Mouse (Mus musculus) induced T-regulatory cell, adult 2 months (primary cell): ENCODE data around the gene Slc29a2.

Experiments used
- DNase-seq: peaks from one replicate; pipeline ENCODE4 v3.0.0-alpha.2; 2012; ENCODE audit warnings: low read depth

The Slc29a2 gene

DNA sequence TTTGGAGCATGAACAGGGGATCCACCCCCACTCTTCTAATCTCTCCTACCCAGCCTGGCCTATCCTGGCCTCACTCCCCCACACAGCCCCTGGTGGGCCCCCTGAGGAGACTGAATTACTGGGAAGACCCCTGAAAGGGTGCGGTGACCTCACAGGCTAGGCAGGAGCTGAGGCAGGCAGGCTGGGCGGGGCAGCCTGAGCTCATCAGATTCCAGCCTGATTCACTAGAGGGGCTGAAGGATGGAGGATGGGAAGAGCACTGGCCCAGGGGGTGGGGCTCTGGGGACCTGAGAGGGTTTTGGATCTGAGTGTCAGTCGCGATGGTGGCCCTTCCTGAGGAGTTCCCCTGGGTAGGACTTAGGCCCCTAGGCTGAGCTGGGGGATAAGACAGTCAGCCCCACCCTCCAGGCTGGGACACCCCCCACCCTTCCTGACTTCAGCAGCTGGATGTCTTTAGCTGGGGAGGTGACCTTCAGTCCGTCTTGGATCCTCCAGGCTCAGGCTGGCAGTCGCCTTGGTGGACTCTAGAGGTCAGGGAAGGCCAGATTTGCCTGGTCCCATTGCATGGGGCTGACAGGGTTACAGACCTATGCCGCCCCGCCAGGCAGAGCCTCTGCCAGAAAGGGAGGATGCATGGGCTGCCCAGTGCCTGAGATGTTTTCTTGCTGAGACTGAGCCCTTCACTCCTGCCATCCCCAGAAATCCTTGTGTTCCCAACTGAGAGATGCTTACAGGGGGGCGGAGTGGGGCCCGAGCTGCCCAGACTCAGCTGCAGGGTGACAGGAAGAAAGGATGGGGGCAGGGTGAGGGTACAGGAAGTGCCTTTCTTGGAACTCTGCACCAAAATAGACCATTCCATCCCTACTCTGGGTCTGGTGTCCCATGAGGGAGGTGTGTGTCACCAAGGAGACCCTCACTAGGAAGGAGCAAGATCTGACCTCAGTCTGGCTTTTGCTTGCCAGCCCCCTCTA is 35.4 kb downstream of the Slc29a2 start:
- DNase-seq: no peak

DNA sequence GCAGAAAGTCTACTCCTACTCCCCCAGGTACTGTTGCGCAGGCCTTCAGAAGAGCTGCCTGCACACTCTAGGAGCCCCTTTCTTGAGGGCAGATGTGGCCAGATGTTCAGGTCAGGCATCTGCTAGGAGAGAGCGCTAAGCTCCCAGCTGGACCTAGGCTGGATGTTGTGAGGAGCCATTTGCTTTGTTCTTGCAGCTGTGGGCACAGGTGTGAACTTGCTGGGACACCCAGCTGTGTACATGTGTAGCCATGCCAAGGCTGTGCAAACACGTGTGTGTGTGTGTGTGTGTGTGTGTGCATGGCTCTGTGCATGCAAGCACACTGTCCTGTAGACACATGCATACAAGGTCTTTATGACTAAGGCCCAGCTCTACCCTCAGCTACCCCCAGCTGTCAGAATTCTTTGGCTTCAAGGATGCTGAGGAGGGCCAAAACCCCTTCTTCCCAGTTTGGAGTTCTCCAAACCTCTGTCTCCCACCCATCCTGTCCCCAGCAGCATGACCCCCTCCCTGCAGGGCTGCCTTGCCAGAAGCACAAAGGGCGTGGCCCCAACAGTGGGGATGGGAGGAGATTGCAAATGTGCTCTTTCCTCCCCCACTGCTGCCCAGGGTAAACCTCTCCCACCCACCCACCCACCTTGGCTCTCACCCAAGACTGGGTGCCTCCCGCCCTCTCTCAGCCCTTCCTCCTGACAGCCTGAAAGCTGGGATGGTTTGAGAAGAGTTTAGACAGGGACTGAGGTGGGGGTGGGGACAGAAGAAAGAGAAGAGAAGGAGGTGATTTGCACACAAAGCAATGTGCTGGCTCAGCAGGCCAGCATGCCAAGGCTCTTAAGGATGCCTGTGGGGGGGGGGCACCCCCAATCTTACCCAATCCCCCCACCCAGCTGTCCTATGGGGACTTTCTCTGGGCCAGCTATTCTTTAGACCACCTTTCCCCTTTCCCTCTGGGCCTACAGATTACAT is 37.0 kb downstream of the Slc29a2 start:
- no peak for DNase-seq

DNA sequence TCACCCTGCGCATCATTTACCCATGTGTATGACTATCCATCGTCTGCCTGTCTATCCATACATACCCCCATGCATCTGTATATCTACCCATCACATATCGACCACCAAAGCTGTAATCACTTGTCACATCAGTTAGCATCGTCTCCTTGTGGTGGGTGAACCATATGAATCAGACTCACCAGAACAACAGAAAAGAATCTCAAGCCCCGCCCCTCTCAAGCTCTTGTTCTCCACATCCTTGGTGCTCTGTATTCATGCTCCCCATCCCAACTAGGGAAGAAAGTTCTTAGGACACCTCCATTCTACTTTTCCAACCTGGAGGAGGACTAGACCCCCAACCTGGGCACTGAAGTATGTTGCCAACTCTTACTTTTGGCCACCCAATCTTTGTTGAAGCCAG is 38.4 kb downstream of the Slc29a2 start:
- DNase-seq: no peak

DNA sequence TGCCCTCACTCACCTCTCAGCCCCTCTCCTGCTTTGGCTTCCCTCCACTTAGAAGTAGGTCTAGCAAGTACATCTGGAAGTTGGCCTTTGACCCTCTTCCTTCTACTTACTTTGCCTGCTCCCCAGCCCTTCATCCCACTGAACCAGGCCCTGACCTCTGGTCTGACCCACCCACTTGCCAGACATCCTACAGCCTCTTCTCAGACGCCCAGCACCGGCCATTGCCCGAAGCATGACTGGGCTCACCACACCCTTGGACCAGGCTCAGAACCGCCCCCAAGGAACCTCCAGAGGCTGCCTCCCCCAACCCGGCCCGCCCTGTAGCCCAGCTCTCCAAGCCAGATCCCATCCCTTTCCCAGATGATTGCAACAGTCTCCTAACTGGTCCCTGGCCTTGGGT is 38.8 kb downstream of the Slc29a2 start:
- DNase-seq: no peak

DNA sequence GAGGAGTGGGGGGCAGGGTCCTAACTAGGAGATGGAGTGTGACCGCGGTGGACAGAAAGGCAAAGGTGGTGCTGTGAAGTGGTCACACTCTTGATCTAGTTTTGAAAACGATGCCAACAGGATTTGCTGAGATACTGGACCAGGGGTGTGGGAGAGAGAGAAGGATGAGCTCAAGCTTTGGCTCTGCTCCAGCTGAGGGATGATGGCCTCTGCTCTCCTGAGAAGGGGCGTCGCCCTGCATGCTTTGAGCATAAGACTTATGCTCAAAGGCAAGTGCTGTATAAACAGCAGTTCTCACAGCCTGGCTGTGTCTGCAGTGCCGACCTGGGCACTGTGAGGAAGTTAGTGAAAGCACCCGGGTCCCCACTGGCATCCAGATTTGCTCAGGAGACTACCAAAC is 41.4 kb downstream of the Slc29a2 start:
- DNase-seq: no peak

DNA sequence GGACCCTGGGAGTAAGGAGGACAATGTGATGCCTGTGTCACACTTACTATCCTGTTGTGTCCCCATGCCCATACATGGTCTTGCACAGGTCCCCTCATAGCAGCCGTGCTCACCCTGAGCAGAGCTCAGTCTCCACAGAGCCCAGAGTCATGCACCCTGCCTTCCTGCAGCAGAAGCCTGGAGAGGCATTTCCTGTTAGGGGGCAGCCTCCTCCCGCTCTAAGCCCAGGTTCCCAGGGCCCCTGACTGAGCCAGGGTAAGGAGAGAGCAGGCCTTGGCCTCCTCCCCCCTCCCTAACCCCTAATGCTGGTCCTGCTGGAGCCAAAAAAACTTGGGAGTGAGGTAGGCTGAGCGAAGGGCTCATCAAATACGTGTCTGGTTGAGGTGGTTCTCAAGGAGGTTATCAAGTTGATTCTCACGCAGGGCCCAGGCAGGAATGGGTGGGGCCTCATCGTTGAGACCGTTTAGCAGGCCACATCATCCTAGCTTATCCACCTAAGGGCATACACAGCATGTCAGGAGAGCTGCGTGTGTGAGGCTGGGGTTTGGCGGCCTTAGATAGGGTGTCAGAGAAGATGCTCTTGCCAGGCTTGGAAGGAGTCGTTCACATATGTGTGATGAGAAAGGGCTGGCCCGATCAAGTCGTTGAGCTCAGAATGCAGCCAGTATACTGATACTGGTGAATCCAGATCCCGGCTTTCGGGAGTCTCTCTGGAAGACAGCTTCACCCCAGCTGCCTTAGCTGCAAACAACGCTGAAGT is 43.6 kb downstream of the Slc29a2 start:
- DNase-seq: peak; percentile 39

DNA sequence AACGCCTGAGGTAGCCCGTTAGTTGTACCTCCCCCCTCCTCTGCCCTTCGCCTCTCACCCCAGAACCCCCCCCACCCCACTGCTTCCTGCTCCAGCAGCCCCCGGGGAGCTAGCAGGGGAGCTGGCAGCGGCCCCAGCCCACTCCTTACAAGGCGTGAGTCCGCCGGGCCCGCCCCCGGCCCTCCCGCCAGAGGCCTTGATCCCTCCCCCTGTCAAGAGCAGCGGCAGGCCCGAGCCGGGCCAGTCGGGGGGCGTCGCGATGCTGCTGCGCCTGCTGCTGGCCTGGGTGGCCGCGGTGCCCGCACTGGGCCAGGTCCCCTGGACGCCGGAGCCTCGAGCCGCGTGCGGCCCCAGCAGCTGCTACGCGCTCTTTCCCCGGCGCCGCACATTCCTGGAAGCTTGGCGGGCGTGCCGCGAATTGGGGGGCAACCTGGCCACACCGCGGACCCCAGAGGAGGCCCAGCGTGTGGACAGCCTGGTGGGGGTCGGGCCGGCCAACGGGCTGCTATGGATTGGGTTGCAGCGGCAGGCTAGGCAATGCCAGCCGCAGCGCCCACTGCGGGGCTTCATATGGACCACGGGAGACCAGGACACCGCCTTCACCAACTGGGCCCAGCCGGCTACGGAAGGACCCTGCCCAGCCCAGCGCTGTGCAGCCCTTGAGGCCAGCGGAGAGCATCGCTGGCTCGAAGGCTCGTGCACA is 44.4 kb downstream of the Slc29a2 start, which contains the start of gene Cd248:
Gene Cd248 (plus strand): TSS at position 212 of the 703 bp plus-strand sequence.
- DNase-seq: peak; percentile 44

DNA sequence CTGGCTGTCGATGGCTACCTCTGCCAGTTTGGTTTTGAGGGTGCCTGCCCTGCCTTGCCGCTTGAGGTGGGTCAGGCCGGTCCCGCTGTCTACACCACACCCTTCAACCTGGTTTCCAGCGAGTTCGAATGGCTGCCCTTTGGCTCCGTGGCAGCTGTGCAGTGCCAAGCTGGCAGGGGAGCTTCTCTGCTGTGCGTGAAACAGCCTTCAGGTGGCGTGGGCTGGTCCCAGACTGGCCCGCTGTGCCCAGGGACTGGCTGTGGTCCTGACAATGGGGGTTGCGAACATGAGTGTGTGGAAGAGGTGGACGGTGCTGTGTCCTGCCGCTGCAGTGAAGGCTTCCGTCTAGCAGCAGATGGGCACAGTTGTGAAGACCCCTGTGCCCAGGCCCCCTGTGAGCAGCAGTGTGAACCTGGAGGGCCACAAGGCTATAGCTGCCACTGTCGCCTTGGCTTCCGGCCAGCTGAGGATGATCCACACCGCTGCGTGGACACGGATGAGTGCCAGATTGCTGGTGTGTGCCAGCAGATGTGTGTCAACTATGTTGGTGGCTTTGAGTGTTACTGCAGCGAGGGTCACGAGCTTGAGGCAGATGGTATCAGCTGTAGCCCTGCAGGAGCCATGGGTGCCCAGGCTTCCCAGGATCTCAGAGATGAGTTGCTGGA is 45.0 kb downstream of the Slc29a2 start:
- DNase-seq: no peak

DNA sequence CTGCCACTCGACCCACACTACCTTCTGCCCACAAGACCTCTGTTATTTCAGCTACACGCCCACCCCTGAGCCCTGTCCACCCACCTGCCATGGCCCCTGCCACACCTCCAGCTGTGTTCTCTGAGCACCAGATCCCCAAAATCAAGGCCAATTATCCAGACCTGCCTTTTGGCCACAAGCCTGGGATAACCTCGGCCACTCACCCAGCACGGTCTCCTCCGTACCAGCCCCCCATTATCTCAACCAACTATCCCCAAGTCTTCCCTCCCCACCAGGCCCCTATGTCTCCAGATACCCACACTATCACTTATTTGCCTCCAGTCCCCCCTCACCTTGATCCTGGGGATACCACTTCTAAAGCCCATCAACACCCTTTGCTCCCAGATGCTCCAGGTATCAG is 45.8 kb downstream of the Slc29a2 start:
- no peak for DNase-seq

DNA sequence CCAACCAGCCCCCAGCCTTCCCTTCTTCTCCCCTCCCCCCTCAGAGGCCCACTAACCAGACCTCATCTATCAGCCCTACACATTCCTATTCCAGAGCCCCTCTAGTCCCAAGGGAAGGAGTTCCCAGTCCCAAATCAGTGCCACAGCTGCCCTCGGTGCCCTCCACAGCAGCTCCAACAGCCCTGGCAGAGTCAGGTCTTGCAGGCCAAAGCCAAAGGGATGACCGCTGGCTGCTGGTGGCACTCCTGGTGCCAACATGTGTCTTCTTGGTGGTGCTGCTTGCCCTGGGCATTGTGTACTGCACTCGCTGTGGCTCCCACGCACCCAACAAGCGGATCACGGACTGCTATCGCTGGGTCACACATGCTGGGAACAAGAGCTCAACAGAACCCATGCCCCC is 46.3 kb downstream of the Slc29a2 start:
- DNase-seq: no peak

DNA sequence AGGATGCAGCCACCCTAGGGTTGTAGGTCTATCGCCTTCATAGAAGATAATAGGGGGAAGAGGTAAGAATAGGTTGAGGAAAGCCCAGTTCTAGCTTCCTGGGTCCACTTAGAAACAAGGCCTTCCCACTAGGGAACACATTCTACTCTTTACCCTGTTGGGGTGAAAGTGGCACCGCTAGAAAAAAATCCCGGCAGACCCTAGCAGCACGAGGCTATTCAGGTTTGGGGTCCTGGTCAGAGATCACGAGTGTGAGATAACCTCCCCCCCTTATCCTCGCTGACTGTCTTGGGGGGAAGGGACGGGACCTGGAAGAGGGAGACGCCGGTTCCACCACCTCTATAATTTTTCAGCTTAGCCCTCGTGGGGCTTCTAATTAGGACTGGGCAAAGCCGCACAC is 47.4 kb downstream of the Slc29a2 start:
- no peak for DNase-seq

DNA sequence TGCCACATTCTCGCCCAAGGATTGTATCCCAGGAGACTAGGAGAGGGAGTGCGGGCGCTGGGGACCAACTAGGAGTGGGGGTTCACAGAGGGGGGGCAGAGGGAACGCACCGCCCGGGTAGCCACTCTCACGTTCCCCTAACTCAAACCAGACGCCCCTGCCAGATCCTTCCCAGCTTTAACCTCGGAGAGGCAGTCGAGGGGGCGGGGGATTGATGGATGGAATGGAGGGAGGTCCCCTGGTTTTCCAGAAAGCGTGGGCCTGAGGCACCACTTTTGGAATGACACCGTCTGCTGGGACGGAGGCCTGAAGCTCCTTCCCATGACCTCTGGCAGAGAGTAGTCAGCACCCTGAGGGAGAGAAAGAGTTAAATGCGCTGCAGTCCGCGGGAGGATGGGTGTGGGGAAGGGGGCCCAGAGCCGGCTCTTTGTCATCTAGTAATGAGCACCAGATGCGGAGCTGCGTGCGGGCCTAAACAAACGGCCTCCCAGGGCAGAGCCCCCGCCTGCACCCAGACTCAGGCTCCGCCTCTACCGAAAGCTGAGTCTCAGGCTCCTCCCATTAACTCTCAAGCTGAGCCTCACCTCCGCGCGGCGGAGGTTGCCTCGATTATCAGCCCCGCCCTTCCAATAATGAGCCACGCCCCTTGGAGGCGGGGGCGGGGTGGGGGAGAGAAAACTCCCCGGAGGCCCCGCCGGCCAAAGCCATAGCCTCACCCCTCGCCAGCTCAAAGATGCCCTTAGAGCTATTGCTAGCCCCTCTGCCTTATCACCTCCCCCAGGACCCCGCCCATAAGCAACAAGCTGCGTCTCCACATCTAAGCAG is 48.1 kb downstream of the Slc29a2 start:
- DNase-seq: peak; percentile 89

DNA sequence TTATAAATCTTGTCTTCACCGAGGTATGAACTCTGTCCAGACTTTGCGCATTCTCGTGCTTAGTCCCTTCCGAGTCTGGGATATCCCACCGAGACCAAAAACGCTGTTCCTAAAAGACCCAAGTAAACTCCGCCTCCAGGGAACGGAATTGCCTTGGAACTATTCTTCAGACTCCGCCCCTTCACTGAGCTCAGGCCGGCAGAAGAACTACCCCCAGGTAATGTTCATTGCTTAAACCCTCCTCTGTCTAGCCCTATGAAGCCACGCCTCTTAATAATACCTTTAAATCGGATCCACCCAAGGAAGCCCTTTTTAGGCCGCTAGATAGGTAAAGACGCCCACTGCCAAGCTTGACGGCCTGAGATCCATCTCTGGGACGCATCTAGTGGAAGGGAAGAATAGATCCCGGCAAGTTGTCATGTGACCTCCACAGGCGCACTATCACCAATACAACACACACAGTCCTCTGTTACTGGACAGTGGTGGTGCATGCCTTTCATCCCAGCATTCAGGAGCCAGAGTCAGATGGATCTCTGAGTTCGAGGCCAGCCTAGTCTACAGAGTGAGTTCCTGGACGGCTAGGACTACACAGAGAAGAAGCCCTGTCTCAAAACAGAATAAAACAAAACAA is 48.8 kb downstream of the Slc29a2 start:
- no peak for DNase-seq

DNA sequence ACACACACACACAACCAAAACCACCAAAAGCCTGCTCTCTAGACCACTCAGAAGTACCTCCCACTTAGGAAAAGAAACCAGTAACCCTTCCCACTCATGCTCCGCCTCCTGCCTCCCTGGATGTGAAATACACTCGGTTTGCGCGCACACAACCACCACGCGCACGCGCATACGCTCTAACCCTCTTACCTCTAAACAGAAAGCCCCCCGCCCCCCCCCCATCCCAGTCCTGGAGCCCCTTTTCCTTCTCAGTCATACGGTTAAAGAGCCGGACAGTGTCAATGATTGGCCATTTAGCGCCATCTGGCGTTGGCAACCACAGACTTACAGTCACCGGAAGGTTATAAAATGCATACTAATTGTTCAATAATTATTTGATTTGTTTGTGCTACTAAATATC is 49.4 kb downstream of the Slc29a2 start:
- peak; percentile 81 for DNase-seq

DNA sequence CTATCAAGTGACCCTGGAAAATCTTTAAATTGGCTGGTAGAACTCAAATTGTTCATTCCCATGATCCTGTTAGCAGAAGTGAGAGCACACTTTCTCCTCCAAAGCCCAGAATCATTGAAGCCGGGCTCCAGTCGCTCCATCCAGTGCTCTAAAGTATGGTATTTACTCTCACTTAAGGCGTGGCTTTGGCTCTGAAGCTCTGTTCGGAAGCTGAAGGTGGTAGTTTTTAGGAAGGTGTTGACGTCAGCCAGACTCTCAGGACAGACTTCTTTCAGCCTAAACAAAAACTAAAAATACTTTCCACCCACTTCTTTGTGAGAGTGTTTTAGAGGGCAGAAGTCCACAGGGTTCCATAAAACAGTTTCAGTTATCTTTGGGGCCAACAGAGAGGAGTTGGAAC is 49.9 kb downstream of the Slc29a2 start:
- DNase-seq: no peak

DNA sequence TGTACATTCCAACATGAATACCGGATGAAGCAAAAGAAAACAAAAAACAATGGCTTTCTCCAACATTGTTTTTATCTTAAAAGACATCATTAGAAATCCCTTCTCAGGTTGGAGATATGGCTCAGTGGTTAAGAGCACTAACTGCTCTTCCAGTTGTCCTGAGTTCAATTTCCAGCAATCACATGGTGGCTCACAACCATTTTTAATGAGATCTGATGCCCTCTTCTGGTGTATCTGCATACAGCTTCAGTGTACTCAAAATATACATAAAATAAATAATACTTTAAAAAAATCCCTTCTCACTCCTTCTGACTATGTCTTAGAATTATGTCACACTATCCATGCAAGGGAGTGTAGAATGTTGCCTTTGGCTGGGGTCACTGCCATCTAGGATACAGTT is 55.6 kb downstream of the Slc29a2 start:
- no peak for DNase-seq
